Comparison of ENCODE assay signal across 14 mouse cellular contexts in genomic region chr10:21349946-21350345, GRCm38 (mm10). TPM values are rescaled to one million over a fixed set of nuclear protein-coding genes. Genes with fewer than 3 reads are reported as not detected.
"Had no signal": no experiment of that assay in that cellular context is flagged by ENCODE, and none has a peak within 500 bp of the region (broad histone marks: within the 10 kb centered on the region; RNA-seq: fewer than 3 reads in every experiment).

No protein-coding gene starts in this region.

- H3K4me2 ChIP-seq: lung, embryonic 14.5 days; midbrain, embryonic 11.5 days; midbrain, embryonic 13.5 days; midbrain, embryonic 15.5 days; neural tube, embryonic 12.5 days; stomach, embryonic 15.5 days had no signal

- H3K4me3 ChIP-seq: midbrain, embryonic 13.5 days; midbrain, embryonic 15.5 days; neural tube, embryonic 12.5 days; stomach, embryonic 15.5 days had no signal

- H3K4me1 ChIP-seq: midbrain, embryonic 13.5 days; midbrain, embryonic 15.5 days; neural tube, embryonic 12.5 days; stomach, embryonic 15.5 days had no signal

- ATAC-seq: midbrain, embryonic 13.5 days; midbrain, embryonic 15.5 days had no signal

- DNase-seq: lung, embryonic 14.5 days; lung, postnatal 10 days; lung, postnatal 4 days; right cerebral cortex, postnatal 14 days; thymus, adult 2 months; thymus, postnatal 25 days; thymus, postnatal 4 days had no signal

- H3K27me3 ChIP-seq: midbrain, embryonic 13.5 days; midbrain, embryonic 15.5 days; neural tube, embryonic 12.5 days; stomach, embryonic 15.5 days had no signal

- H3K9me3 ChIP-seq: midbrain, embryonic 13.5 days; midbrain, embryonic 15.5 days; neural tube, embryonic 12.5 days; stomach, embryonic 15.5 days had no signal

- H3K9ac ChIP-seq: lung, embryonic 14.5 days; midbrain, embryonic 13.5 days; midbrain, embryonic 15.5 days; neural tube, embryonic 12.5 days; stomach, embryonic 15.5 days had no signal

- H3K27ac ChIP-seq: midbrain, embryonic 13.5 days; midbrain, embryonic 15.5 days; neural tube, embryonic 12.5 days; stomach, embryonic 15.5 days; stomach, postnatal 0 days had no signal

RNA-seq across cellular contexts. Expression of gene Aldh8a1, which starts 27.1 kb away (rescaled TPM):
- polyA plus RNA-seq: lung, embryonic 14.5 days; midbrain, embryonic 11.5 days; midbrain, postnatal 0 days had no signal
